Comparison of ENCODE assay signal across 9 mouse cellular contexts in the genomic region with DNA sequence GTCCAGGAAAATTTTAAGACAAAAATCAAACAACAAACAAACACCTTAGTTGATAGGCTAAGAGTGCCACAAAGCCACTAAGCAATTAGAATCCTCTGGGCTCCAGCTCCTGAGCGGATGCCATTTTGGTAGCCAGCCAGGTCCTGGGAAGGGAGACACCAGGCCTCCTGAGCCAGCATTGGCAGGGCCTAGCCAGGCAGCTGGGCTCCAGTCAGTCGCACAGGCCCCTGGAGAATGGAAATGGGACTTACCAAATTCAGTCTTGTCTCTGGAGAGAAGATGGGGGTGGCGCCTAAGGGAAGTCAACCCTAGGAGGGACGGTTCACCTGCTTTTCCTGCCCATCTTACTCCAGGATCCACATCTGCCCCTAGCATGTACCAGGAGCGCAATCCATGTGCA. TPM values are rescaled to one million over a fixed set of nuclear protein-coding genes. Genes with fewer than 3 reads are reported as not detected.
DNase-seq lines count a peak whose midpoint lies in the region; ATAC-seq and TF ChIP-seq lines count a peak whose summit lies in the region.
"Had no signal": no experiment of that assay in that cellular context is flagged by ENCODE, and none has a peak within 500 bp of the region (broad histone marks: within the 10 kb centered on the region; RNA-seq: fewer than 3 reads in every experiment).

No protein-coding gene starts in this region.

- no peaks in the 10 kb centered on the region for H3K36me3 ChIP-seq in midbrain, embryonic 14.5 days (ENCODE audit: control insufficient read depth, insufficient read depth, low read length)
- H3K36me3 ChIP-seq in midbrain, embryonic 15.5 days (replicated peaks): no peaks in the 10 kb centered on the region

- H3K9ac ChIP-seq in midbrain, embryonic 14.5 days (replicated peaks; ENCODE audit: low read length): no peak overlapping the region
- H3K9ac ChIP-seq in midbrain, embryonic 15.5 days: no peak overlapping the region

- no peak for TF ChIP-seq CTCF in left cerebral cortex, adult 2 months (IDR thresholded peaks at IDR 0.05)

- H3K27ac ChIP-seq in midbrain, embryonic 14.5 days (replicated peaks; ENCODE audit: low read depth, low read length): no peak overlapping the region
- no peak overlapping the region for H3K27ac ChIP-seq in midbrain, embryonic 15.5 days
- no peak overlapping the region for H3K27ac ChIP-seq in left cerebral cortex, adult 2 months
- H3K27ac ChIP-seq: macrophage had no signal

- H3K4me1 ChIP-seq in midbrain, embryonic 14.5 days (ENCODE audit: control insufficient read depth, insufficient read depth, low read length): 0 out of 2 replicates have a peak, but pooled peaks cover 6% of the 10 kb centered on the region
- H3K4me1 ChIP-seq in midbrain, embryonic 15.5 days: 0 out of 2 replicates have a peak, but pooled peaks cover 4% of the 10 kb centered on the region

- H3K27me3 ChIP-seq in midbrain, embryonic 14.5 days (ENCODE audit: control insufficient read depth, insufficient read depth, low read length): no peaks in the 10 kb centered on the region
- H3K27me3 ChIP-seq in midbrain, embryonic 15.5 days (replicated peaks): no peaks in the 10 kb centered on the region

- intact Hi-C loops in left cerebral cortex, adult 2 months (cut with DNase I): no loop called here

- no peak overlapping the region for H3K4me2 ChIP-seq in midbrain, embryonic 14.5 days (ENCODE audit: low read length)
- H3K4me2 ChIP-seq in midbrain, embryonic 15.5 days: no peak overlapping the region

- no peak for ATAC-seq in midbrain, embryonic 14.5 days (ENCODE audit: low FRiP score, low TSS enrichment)
- ATAC-seq in midbrain, embryonic 15.5 days (replicated peaks): no peak

- WGBS in midbrain, embryonic 14.5 days: 82% methylated on average over 5 of the region's 5 CpGs
- WGBS in midbrain, embryonic 15.5 days: 86% methylated on average over 5 of the region's 5 CpGs

- H3K9me3 ChIP-seq in midbrain, embryonic 14.5 days (ENCODE audit: control insufficient read depth, low read length): no peaks in the 10 kb centered on the region
- H3K9me3 ChIP-seq in midbrain, embryonic 15.5 days: no peaks in the 10 kb centered on the region

- DNase-seq in adrenal gland, postnatal 10 days: peak; percentile 85
- DNase-seq in adrenal gland, postnatal 4 days (ENCODE audit: low spot score in 2 of 2): no peak
- peak; percentile 47 for DNase-seq in midbrain, embryonic 14.5 days
- DNase-seq in gastrocnemius, postnatal 10 days: peak; percentile 86
- DNase-seq in left cerebral cortex, adult 2 months (ENCODE audit: extremely low spot score in 1 of 2, low spot score in 2 of 2): peak; percentile 36 to 58
- no peak for DNase-seq in thymus, adult 18-20 months
- DNase-seq in spleen, postnatal 4 days (ENCODE audit: low spot score in 2 of 2): no peak

- no peak overlapping the region for H3K4me3 ChIP-seq in midbrain, embryonic 14.5 days (replicated peaks; ENCODE audit: low read depth, low read length)
- H3K4me3 ChIP-seq in midbrain, embryonic 15.5 days: no peak overlapping the region
- H3K4me3 ChIP-seq in left cerebral cortex, adult 2 months: no peak overlapping the region

RNA-seq across cellular contexts. Expression of gene Fam43a, which starts 54.3 kb away (rescaled TPM):
- 10 to 100 TPM; 37.4 to 47.7 TPM for total RNA-seq in adrenal gland, postnatal 10 days (2021)
- total RNA-seq in adrenal gland, postnatal 4 days (2021): 10 to 100 TPM; 45.6 to 51.8 TPM
- polyA plus RNA-seq in midbrain, embryonic 14.5 days (2014; fragmentation: Nextera tagmentation; extraction: Ambion mirVana): 5.1 and 5.9 TPM in 2 replicates
- polyA plus RNA-seq in midbrain, embryonic 15.5 days (2015; fragmentation: Nextera tagmentation; extraction: Ambion mirVana): 15.9 and 17.4 TPM in 2 replicates
- total RNA-seq in gastrocnemius, postnatal 10 days (2021): 10 to 100 TPM; 20.5 to 25.0 TPM
- total RNA-seq in left cerebral cortex, adult 2 months (2021): 10 to 100 TPM; 17.3 to 18.1 TPM

Comparison
In these comparisons a context has a peak if more than half of its experiments do, and no peak if none do; other contexts are left out.
1. DNase-seq: peak in adrenal gland, postnatal 10 days (single experiment), midbrain, embryonic 14.5 days (single experiment), gastrocnemius, postnatal 10 days (single experiment) and left cerebral cortex, adult 2 months (2 of 2); none in adrenal gland, postnatal 4 days (0 of 2), thymus, adult 18-20 months (0 of 2) and spleen, postnatal 4 days (0 of 2).